Mouse (Mus musculus): Measurements from ENCODE around the gene Dact3.

Dact3 gene

DNA sequence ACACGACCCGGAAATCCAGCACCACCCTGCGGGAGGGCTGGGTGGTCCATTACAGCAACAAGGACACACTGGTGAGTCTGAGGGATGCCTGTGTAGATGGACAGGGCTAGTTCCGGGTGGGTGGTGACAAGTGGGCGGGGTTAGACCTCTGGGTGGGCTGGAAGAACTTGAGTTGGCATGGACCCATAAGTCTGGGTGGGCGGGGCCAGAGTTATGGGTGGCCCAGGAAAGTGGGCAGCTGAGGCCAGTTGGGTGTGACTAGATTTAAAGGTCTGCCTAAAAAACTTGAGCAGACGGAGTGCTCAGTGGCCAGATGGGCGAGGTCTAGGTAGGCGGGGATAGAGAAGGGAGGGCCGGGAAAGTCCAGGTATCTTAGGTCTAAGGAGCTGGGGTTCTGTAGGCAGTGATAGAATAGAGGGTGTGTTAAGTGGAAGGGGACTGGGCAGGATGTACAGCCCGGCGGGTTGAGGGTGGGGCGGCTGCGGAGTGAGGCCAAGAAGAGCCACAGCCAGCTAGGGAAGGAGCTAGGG, 21.8 kb upstream of the Dact3 start:
- peak; percentile 38; the same call in 1 of the 2 replicates for ATAC-seq (ENCODE audit: low TSS enrichment)

- ATAC-seq (ENCODE audit: low TSS enrichment) = 0 out of 2 replicates have a peak, but pooled peaks have one; percentile 29
Observed at GRCm38 (mm10) chr7:16858336-16858735, 16.8 kb upstream of the Dact3 start.

GRCm38 (mm10) chr7:16859902-16860651, 15.0 kb upstream of the Dact3 start:
- ATAC-seq (ENCODE audit: low TSS enrichment) = no peak

DNA sequence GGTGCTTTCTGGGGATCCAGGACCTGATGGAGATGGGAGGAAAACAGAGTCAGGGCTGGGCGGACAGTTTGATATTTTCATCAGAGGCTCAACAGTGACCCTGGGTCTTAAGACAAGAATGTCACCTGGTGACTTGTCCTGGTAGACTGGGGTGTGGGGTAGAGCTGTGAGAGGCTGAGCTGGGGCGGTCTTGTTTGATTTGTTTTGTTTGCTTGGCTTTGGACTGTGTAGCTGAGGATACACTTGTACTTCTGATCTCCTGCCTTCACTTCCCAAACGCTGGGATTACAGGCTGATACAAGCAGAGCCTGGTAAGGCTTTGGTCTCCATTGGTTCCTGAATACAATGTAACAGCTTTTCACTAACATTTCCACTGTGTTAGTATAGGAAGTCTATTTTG, 7.6 kb upstream of the Dact3 start:
- no peak for ATAC-seq (ENCODE audit: low TSS enrichment)

GRCm38 (mm10) chr7:16869497-16869896, 5.6 kb upstream of the Dact3 start:
- peak; percentile 97 for ATAC-seq (ENCODE audit: low TSS enrichment)

DNA sequence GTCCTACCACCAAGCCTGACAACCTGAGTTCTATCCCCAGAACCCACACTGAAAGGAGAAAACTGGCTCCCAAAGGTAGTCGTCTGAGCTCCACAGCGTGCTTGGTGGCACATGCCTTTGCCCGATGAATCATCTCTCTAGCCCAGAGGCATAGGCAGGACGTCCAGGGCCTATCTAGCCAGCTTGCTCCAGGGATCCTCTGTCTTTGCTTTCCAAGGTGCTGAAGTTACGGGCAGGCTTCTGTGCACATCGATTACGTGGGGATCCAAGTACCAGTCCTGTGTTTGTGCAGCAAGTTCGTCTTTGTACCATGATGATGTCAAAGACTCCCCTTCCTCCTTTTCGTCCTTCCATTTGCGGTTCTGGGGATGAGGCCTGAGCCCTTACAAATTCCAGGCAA, 3.5 kb upstream of the Dact3 start:
- ATAC-seq (ENCODE audit: low TSS enrichment) = no peak

GRCm38 (mm10) chr7:16872478-16872877, 2.6 kb upstream of the Dact3 start:
- no peak for ATAC-seq (ENCODE audit: low TSS enrichment)

- ATAC-seq (ENCODE audit: low TSS enrichment) = no peak
Observed at GRCm38 (mm10) chr7:16873392-16873791, 1.7 kb upstream of the Dact3 start.

DNA sequence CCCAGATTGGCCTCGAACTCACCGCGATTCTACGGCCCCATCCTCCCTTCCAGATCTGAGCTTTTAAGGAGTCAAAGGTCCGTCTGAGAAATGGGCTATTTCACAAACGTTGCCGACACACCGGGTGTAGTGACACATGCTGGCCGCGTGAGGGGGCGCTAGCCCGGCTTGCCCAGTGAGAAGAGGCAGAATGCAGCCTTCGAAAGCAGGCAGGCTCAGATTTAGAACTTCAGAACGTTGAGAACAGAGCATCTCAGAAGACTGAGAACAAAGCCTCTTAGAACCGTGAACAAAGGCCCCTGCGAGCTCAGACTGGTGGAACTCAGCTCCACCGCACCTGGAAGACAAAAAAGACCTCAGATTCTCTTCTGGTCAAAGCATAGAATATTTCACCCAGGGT, 927 bp upstream of the Dact3 start:
- ATAC-seq (ENCODE audit: low TSS enrichment) = peak; percentile 17; the same call in 1 of the 2 replicates

DNA sequence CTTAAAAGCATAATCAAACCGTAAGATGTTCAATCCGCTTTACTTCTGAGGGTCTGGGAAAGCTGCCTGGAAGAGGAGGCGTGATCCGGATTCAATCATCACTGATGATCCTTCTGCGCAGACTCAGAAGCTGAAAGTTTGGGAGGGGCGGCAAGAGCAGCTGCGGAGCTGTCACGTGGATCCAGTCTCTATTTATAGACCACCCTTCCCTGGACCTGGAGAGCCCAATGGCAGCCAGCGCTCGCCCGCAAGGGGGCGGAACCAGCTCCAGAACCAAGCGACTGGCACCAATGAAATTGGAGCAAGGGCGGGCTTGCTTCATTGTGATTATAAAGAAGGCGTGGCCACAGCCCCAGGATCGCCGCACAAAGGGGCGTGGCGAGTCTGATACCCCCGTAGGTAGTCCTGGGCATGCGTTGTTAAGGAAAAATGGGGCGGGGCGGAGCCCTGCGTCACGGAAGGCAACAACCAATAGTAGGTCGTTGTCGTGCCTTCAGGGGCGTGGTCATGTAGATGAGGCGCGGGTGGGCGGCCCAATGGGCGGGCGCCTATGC, 284 bp upstream of the Dact3 start:
- ATAC-seq (ENCODE audit: low TSS enrichment) = peak; percentile 86

GRCm38 (mm10) chr7:16875326-16875725, 209 bp downstream of the Dact3 start:
- no peak for ATAC-seq (ENCODE audit: low TSS enrichment)

GRCm38 (mm10) chr7:16876006-16876405, 889 bp downstream of the Dact3 start:
- ATAC-seq (ENCODE audit: low TSS enrichment) = no peak

GRCm38 (mm10) chr7:16876608-16877007, 1.5 kb downstream of the Dact3 start:
- ATAC-seq (ENCODE audit: low TSS enrichment) = no peak

- no peak for ATAC-seq (ENCODE audit: low TSS enrichment)
Observed at GRCm38 (mm10) chr7:16877717-16878116, 2.6 kb downstream of the Dact3 start.

DNA sequence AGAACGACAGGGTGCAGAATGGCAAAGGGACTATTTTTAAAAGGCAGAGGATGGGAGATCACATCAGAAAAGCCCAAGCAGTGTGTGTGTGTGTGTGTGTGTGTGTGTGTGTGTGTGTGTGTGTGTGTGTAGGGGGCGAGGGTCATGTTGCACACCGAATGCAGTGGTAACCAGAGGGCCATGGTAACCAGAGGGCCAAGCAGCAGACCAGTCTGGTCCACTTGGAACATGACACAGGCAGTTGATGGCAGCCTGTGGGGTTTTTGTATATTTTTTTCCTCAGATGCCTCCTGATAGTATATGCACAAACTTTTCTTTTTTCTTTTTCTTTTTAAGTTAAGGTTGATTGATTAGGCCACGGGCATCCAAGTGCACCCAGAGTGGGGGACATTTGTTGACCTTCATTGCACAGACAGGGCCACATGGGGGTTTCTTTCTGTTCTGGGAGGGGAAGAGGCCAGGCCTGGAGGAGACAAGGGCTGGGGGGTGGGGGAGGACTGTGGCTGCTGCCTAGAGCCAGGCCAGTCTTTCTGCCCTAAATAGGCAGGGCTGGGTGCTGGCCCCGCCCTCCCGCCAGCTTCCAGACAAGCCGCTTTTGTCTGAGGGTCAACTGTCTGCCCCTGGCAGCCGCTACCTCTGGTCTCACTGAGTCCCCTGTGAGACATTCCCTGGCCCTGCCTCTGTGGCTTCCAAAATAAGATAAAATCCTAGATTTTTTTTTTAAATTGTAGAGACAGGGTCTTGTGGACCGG, 4.9 kb downstream of the Dact3 start:
- peak; percentile 42 for ATAC-seq (ENCODE audit: low TSS enrichment)

DNA sequence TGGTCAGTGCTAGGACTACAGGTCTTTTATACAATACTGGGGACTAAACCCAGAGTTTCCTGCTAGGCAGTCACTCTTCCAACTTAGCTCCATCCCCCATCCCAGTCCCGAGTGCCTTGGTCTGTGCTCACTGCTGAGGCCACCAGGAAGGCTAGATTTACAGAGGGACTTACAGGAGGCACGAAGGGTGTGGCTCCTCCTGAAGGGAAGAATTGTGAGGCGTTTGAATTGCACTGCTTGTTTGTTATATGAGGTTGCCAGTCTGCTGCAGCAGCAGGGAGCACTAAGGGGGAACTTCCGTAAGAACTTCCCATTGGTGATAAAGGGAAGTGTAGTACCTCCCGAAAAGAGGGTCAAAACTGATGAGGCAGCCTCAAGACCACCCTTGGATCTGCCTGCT, 5.5 kb downstream of the Dact3 start:
- ATAC-seq (ENCODE audit: low TSS enrichment) = no peak

DNA sequence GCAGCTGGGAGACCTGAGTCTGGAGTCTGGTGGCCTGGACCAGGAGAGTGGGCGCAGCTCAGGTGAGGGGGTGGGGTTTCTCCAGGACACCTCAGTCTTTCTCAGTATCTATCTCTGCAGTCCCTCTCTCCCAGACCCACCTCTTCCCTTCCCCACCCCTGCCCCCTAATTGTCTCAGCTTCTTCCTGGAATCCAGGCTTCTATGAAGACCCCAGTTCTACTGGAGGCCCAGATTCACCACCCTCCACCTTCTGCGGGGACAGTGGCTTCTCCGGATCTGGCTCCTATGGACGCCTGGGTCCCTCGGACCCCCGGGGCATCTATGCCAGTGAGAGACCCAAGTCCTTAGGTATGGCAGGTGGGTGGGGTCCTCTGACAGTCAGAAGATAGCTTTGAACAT, 8.0 kb downstream of the Dact3 start:
- ATAC-seq (ENCODE audit: low TSS enrichment) = no peak

GRCm38 (mm10) chr7:16884334-16884733, 9.2 kb downstream of the Dact3 start:
- no peak for ATAC-seq (ENCODE audit: low TSS enrichment)

- ATAC-seq (ENCODE audit: low TSS enrichment) = no peak
Observed at GRCm38 (mm10) chr7:16885271-16885776, 10.2 kb downstream of the Dact3 start.

DNA sequence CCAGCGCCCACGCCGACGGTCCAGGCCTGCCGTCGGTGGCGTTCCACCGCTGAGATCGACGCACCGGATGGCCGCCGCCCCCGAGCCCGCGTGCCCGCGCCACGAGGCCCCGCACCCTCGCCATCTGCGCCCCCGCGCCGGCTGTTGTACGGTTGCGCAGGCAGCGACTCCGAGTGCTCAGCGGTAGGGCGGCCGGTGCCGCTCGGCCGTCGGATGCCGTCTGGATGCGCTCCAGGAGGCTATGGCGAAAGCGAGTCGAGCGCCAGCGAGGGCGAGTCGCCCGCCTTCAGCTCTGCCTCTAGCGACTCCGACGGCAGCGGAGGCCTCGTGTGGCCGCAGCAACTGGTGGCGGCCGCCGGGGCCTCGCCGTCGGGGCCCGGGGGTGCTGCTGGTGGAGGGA, 10.8 kb downstream of the Dact3 start:
- ATAC-seq (ENCODE audit: low TSS enrichment) = no peak

GRCm38 (mm10) chr7:16890536-16890935, 15.4 kb downstream of the Dact3 start:
- no peak for ATAC-seq (ENCODE audit: low TSS enrichment)

DNA sequence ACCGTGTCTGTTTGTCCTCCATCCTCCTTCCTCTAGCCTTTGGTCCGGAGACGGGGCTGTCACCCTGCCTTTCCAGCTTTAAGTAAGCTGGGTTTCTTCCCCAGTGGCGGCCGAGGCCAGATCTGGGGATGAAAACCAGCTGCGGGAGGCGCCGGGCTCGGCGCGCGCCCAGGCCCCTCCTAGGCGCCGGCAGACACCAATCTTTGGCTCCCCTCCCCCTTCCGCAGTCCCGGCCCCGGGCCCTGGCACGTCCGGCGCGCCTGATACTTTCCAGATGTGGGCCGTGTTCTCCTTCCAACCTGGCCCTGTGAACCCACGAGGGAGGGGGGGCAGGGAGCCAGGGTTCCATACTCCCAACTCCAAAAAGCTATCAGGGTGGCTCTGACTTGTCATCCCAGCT, 15.8 kb downstream of the Dact3 start:
- ATAC-seq (ENCODE audit: low TSS enrichment) = no peak
